Mouse (Mus musculus): ENCODE results near the gene Cd300ld5. TPM values are rescaled to one million over a fixed set of nuclear protein-coding genes. Genes with fewer than 3 reads are reported as not detected.

The Cd300ld5 gene
- polyA plus RNA-seq (2017; shearing (Covaris generic)) = not detected

GRCm38 (mm10) chr11:115037669-115038068, at the start of gene Cd300ld5:
Cd300ld5 (minus strand) TSS chr11:115037769.

GRCm38 (mm10) chr11:115062077-115062476, 24.5 kb upstream of the Cd300ld5 start, which contains the start of gene Cd300e:
Cd300e (minus strand) TSS chr11:115062177.

GRCm38 (mm10) chr11:115048259-115048658, 10.7 kb upstream of the Cd300ld5 start, which contains the start of gene Cd300ld3:
Cd300ld3 (minus strand) TSS chr11:115048409.

GRCm38 (mm10) chr11:115026912-115027311, 10.7 kb downstream of the Cd300ld5 start, which contains the start of gene Cd300ld4:
Cd300ld4 (minus strand) TSS chr11:115027012.

GRCm38 (mm10) chr11:115016093-115016492, 21.5 kb downstream of the Cd300ld5 start, which contains the start of gene Cd300ld2:
Cd300ld2 (minus strand) TSS chr11:115016193.

DNA sequence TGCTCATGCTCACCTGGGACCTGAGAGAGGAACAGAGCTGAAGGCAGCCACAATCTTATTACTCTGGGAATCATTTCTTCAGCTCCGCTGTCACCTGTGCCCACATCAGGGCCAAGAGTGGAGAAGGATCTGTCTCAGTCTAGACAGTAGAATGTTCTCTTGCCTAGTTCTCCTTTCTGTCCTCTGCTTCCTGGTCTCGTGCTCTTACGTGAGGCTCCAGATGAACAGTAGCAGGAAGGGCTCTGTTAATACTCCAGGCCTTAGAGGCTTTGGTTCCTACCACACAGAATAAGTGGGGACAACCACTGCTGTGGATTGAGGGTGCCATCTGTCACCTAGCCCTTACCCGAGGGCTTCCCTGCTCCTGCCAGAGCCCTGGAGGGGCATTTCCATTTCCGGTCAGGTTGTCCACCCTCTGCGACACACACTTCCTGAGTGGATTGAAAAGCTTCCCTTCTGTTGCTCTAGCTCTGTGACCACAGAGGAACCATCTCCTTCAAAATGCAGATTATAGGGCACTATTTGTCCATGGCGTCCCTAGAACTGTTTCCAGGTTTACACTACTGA, 36.0 kb downstream of the Cd300ld5 start, which contains the start of gene Cd300c2:
Gene Cd300c2, minus strand, starts transcription at position 407 of the 567 bp plus-strand sequence.

GRCm38 (mm10) chr11:114989793-114990192, 47.8 kb downstream of the Cd300ld5 start, which contains the start of gene Cd300ld:
Cd300ld (minus strand) TSS chr11:114989922.

Other genes with a start within 250 kb of the Cd300ld5 start
- gene Btbd17, start 241.8 kb downstream of the Cd300ld5 start, polyA plus RNA-seq (2017; shearing (Covaris generic)) = not detected
- gene Gpr142, start 238.8 kb downstream of the Cd300ld5 start, polyA plus RNA-seq (2017; shearing (Covaris generic)) = not detected
- gene Gprc5c, start 186.6 kb downstream of the Cd300ld5 start, polyA plus RNA-seq (2017; shearing (Covaris generic)) = 0.10 TPM
- gene Cd300a, start 147.7 kb downstream of the Cd300ld5 start, polyA plus RNA-seq (2017; shearing (Covaris generic)) = 0.62 TPM
- 0.13 TPM for gene Cd300lb, start 103.4 kb downstream of the Cd300ld5 start, polyA plus RNA-seq (2017; shearing (Covaris generic))
- gene Cd300c, start 68.6 kb downstream of the Cd300ld5 start, polyA plus RNA-seq (2017; shearing (Covaris generic)) = 0.42 TPM
- not detected for gene Cd300ld, start 47.8 kb downstream of the Cd300ld5 start, polyA plus RNA-seq (2017; shearing (Covaris generic))
- 1.6 TPM for gene Cd300c2, start 35.9 kb downstream of the Cd300ld5 start, polyA plus RNA-seq (2017; shearing (Covaris generic))
- not detected for gene Cd300ld2, start 21.6 kb downstream of the Cd300ld5 start, polyA plus RNA-seq (2017; shearing (Covaris generic))
- not detected for gene Cd300ld4, start 10.8 kb downstream of the Cd300ld5 start, polyA plus RNA-seq (2017; shearing (Covaris generic))
- gene Cd300ld3, start 10.6 kb upstream of the Cd300ld5 start, polyA plus RNA-seq (2017; shearing (Covaris generic)) = not detected
- 0.51 TPM for gene Cd300e, start 24.4 kb upstream of the Cd300ld5 start, polyA plus RNA-seq (2017; shearing (Covaris generic))
- gene Rab37, start 53.7 kb upstream of the Cd300ld5 start, polyA plus RNA-seq (2017; shearing (Covaris generic)) = 198 TPM
- gene Cd300lf, start 96.2 kb upstream of the Cd300ld5 start, polyA plus RNA-seq (2017; shearing (Covaris generic)) = 0.75 TPM
- gene Slc9a3r1, start 125.6 kb upstream of the Cd300ld5 start, polyA plus RNA-seq (2017; shearing (Covaris generic)) = 578 TPM
- gene Tmem104, start 149.7 kb upstream of the Cd300ld5 start, polyA plus RNA-seq (2017; shearing (Covaris generic)) = 18.5 TPM
- 17.9 TPM for gene Nat9, start 150.1 kb upstream of the Cd300ld5 start, polyA plus RNA-seq (2017; shearing (Covaris generic))
- gene Grin2c, start 229.5 kb upstream of the Cd300ld5 start, polyA plus RNA-seq (2017; shearing (Covaris generic)) = not detected
- 37.9 TPM for gene Fdxr, start 239.3 kb upstream of the Cd300ld5 start, polyA plus RNA-seq (2017; shearing (Covaris generic))

All from activated CD4-positive, CD25-positive, alpha-beta regulatory T cell, adult 9 weeks (primary cell).